Mouse (Mus musculus): ENCODE data around the gene Nf1. TPM values are rescaled to one million over a fixed set of nuclear protein-coding genes. Genes with fewer than 3 reads are reported as not detected.
"Not testable (repeated sequence)": the region's sequence is repeated elsewhere in the genome, so short reads cannot be mapped to it uniquely, and the experiment has no call there.

The Nf1 gene
- 4.6 and 5.3 TPM in 2 replicates for polyA plus RNA-seq (2015; fragmentation: Nextera tagmentation; extraction: Ambion mirVana)

DNA sequence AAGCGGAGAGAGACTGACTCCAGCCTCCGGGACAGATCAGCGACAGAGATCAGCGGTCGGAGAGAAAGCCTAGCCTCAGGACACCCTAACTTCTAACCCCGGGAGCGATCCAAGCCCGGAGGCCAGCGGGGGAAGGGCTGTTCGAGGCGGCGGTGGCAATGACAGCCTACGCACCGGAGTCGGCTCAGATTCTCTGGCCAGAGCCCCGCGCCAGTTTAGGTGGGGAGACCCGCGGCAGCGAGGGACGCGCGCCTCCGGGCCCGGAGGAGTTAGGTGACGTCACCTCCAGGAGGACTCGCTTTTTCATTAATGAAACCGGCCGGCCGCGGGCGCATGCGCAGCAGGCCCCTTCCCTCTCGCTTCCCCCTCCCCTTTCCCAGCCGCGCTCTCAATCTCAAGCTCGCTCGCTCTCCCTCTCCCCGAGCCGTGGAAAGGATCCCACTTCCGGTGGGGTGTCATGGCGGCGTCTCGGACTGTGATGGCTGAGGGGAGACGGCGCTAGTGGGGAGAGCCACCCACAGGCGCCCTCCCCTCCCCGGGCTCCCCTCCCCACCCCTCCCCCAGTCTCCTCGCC lies at the start of gene Nf1:
Gene Nf1, plus strand, starts transcription at position 460 of the 574 bp plus-strand sequence.
- H3K4me1 ChIP-seq, result peaks cover 32% of the 10 kb centered on the region
- no peaks in the 10 kb centered on the region for H3K27me3 ChIP-seq (replicated peaks)
- under 1% methylated on average over 46 of the region's 49 CpGs for WGBS
- H3K9me3 ChIP-seq, result peaks cover 5% of the 10 kb centered on the region; the same call in 1 of the 2 replicates
- peak within 1 kb of the TSS; percentile 94 for H3K4me2 ChIP-seq
- H3K27ac ChIP-seq (replicated peaks), result peak within 1 kb of the TSS; percentile 95
- peaks cover 14% of the 10 kb centered on the region; the same call in 1 of the 2 replicates for H3K36me3 ChIP-seq
- H3K9ac ChIP-seq, result peak within 1 kb of the TSS; percentile 100
- peak within 1 kb of the TSS; percentile 95 for H3K4me3 ChIP-seq
- peak; percentile 82 for ATAC-seq (ENCODE audit: extremely low read depth, insufficient number of reproducible peaks, low FRiP score, low TSS enrichment)

DNA sequence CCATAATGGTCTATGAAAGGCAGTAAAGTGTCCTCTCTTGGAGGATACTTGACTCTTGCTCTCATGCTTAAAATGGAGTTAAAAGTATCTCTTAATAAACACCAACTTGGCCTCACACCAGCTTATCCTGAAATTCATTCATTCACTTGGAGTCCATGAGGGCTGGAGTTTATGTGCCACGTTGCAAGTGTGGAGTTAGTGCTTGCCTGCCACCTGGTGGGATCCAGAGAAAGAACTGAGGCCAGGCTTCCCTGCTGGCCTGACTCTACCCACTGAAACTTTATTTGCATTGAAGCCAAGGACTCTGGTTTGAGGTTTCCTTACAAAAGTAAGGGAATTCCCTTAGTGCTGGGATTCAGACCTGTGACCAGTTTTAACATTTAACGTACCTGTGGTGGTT lies 49.0 kb upstream of the Nf1 start:
- no peak overlapping the region for H3K9ac ChIP-seq
- no peak for ATAC-seq (ENCODE audit: extremely low read depth, insufficient number of reproducible peaks, low FRiP score, low TSS enrichment)
- 45% methylated on average over 2 of the region's 2 CpGs for WGBS
- no peak overlapping the region for H3K27ac ChIP-seq (replicated peaks)
- no peaks in the 10 kb centered on the region for H3K27me3 ChIP-seq (replicated peaks)
- no peak overlapping the region for H3K4me3 ChIP-seq
- peaks cover 41% of the 10 kb centered on the region for H3K4me1 ChIP-seq
- no peak overlapping the region for H3K4me2 ChIP-seq
- H3K36me3 ChIP-seq, result no peaks in the 10 kb centered on the region
- H3K9me3 ChIP-seq, result no peaks in the 10 kb centered on the region

DNA sequence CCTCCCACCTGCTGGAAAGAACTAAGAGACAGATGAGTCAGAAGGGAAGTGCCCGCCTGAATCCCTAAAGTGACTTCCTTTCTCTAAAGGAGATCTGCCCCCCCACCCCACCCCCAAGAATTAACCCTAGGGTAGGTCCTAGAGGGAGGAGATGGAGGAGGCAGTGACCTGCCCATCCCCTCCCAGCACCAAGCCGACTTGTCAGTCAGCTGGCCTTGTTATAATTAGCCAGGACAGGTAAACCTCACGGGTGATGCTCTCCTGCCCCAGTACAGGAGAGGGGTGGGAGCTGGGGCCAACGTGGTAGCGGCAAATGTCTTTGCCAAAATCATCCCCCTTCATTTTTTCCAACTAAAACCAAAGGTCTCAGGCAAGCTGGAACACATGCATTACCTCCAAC lies 47.8 kb upstream of the Nf1 start:
- H3K4me2 ChIP-seq, result no peak overlapping the region
- H3K4me3 ChIP-seq, result no peak overlapping the region
- H3K27ac ChIP-seq (replicated peaks), result no peak overlapping the region
- no peak for ATAC-seq (ENCODE audit: extremely low read depth, insufficient number of reproducible peaks, low FRiP score, low TSS enrichment)
- H3K36me3 ChIP-seq, result no peaks in the 10 kb centered on the region
- no peaks in the 10 kb centered on the region for H3K9me3 ChIP-seq
- peaks cover 31% of the 10 kb centered on the region for H3K4me1 ChIP-seq
- whole genome bisulfite sequencing, result 59% methylated on average over 5 of the region's 5 CpGs
- H3K9ac ChIP-seq, result no peak overlapping the region
- H3K27me3 ChIP-seq (replicated peaks), result no peaks in the 10 kb centered on the region

DNA sequence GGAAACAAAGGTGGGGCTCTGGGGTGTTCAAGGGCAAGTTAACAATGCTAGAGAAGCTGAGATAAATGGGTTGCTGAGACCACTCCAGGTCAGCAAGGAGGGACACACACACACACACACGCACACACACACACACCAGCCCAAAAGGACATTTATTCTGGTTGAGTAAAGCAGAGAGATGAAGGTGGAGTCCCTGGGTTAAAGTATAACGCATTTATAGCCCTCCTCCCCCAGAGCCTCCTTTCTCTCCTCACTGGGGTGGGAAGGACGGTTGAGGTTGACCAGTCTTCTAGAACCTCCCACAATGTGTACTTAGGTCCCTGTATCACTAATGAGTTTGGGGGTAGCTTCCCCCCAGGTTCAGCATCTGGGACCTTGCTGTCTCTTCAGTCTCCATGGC lies 47.4 kb upstream of the Nf1 start:
- H3K36me3 ChIP-seq, result no peaks in the 10 kb centered on the region
- no peaks in the 10 kb centered on the region for H3K27me3 ChIP-seq (replicated peaks)
- ATAC-seq (ENCODE audit: extremely low read depth, insufficient number of reproducible peaks, low FRiP score, low TSS enrichment), result no peak
- H3K4me2 ChIP-seq, result no peak overlapping the region
- peaks cover 28% of the 10 kb centered on the region for H3K4me1 ChIP-seq
- no peak overlapping the region for H3K4me3 ChIP-seq
- H3K27ac ChIP-seq (replicated peaks), result no peak overlapping the region
- no peaks in the 10 kb centered on the region for H3K9me3 ChIP-seq
- WGBS, result 87% methylated on average over 3 of the region's 3 CpGs
- H3K9ac ChIP-seq, result no peak overlapping the region

DNA sequence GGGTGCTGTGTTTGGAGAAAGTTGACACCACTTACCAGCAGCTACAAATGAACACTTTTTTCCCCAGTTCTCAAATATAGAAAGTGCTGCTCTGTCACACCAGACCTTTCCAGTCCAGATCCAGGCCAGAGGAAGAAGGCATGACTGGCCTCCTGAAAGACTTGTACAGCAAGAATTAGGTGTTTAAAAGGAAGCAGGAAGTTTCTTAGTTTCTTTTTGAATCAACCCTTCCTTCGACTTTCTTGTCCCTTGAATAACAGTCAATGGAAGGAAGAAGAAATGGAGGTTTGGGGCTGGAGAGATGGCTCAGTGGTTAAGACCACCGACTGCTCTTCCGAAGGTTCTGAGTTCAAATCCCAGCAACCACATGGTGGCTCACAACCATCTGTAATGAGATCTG lies 46.5 kb upstream of the Nf1 start:
- H3K27ac ChIP-seq (replicated peaks), result no peak overlapping the region
- H3K4me1 ChIP-seq, result peaks cover 21% of the 10 kb centered on the region
- H3K36me3 ChIP-seq, result no peaks in the 10 kb centered on the region
- H3K4me3 ChIP-seq, result no peak overlapping the region
- no peak overlapping the region for H3K4me2 ChIP-seq
- H3K9ac ChIP-seq, result no peak overlapping the region
- 72% methylated on average over 3 of the region's 3 CpGs for WGBS
- H3K9me3 ChIP-seq, result no peaks in the 10 kb centered on the region
- H3K27me3 ChIP-seq (replicated peaks), result no peaks in the 10 kb centered on the region
- ATAC-seq (ENCODE audit: extremely low read depth, insufficient number of reproducible peaks, low FRiP score, low TSS enrichment), result no peak

DNA sequence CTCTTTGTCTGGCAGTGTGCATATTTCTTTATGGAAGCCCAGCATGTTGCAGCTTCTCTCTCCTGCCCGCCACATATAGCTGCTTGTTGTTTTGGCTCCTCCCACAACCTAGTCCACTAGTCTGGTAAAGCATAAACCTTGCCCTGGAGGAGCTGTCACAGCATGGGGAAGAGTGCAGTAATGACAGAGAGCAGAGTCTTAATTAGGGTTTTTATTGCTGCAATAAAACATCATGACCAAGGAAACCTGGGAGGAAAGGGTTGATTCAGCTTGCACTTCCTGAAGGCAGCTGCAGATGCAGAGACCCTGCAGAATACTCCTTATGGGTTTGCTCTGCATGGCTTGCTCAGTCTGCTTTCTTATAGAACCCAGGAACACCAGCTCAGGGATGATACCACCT lies 45.5 kb upstream of the Nf1 start:
- ATAC-seq (ENCODE audit: extremely low read depth, insufficient number of reproducible peaks, low FRiP score, low TSS enrichment), result no peak
- 60% methylated on average over 1 of the region's 1 CpGs for WGBS

DNA sequence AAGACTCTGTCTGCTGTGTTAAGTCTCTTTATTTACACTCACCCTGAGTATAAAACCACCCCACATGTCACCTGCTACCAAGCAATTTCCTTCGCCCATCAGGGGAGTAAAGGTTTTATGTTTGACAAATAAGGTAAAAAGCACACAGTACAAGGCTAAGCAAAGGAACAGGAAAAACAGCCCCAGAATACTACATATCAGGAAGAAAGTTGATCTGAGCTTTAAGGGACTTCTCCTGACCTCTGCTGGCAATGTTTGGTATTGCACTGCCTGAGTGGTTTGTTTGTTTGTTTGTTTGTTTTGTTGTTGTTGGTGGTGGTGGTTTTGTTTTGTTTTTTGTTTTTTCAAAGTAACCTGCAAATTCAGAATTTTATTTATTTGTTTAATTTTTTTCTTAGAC lies 43.3 kb upstream of the Nf1 start:
- Histone ChIP-seq H3K9me3 (no peaks in the 10 kb centered on the region), H3K27ac (replicated peaks) (no peak overlapping the region), H3K36me3 (no peaks in the 10 kb centered on the region), H3K9ac (no peak overlapping the region), H3K4me3 (no peak overlapping the region), H3K4me2 (no peak overlapping the region), H3K4me1 (no peaks in the 10 kb centered on the region), H3K27me3 (replicated peaks) (no peaks in the 10 kb centered on the region)
- WGBS, result 26% methylated on average over 1 of the region's 1 CpGs
- no peak for ATAC-seq (ENCODE audit: extremely low read depth, insufficient number of reproducible peaks, low FRiP score, low TSS enrichment)

More for the DNA sequence above, 45.5 kb upstream of the Nf1 start:
- no peak overlapping the region for H3K4me2 ChIP-seq
- no peaks in the 10 kb centered on the region for H3K36me3 ChIP-seq
- no peak overlapping the region for H3K4me3 ChIP-seq
- no peak overlapping the region for H3K27ac ChIP-seq (replicated peaks)
- no peaks in the 10 kb centered on the region for H3K27me3 ChIP-seq (replicated peaks)
- no peaks in the 10 kb centered on the region for H3K9me3 ChIP-seq
- H3K4me1 ChIP-seq, result peaks cover 11% of the 10 kb centered on the region
- H3K9ac ChIP-seq, result no peak overlapping the region

DNA sequence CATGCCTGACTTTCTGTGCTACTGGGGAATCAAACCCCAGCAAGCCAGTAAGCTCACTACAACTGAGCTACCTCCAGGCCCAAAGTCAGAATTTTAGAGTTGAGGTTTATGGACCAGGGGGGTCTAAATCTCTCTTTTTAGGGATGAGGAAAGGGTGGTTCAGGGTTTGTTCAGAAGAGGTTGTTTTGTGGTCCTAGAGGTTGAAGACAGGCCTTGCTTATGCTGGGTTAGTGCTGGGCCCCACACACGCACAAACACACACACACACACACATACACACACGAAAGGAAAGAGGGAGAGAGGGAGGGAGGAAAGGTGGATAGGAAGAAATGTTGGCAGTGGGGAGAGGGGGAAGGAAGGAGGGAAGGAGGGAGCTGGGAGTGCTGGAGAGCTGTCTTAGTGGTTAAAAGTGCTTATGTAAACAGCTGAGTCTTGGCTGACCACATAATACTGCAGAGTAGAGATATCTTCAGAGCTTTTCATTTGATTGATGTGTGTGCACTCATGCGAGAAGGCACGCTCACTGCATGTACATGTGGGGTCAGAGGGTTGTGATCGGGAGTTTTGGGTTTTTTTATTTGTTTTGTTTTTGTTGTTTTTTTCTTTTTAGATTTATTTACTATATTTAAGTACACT lies 42.5 kb upstream of the Nf1 start, which contains the start of gene Gm9964:
Gene Gm9964, minus strand, starts transcription at position 51 of the 636 bp plus-strand sequence.
- Histone ChIP-seq H3K36me3 (no peaks in the 10 kb centered on the region), H3K4me1 (no peaks in the 10 kb centered on the region), H3K4me3 (no peak within 1 kb of the TSS), H3K4me2 (no peak within 1 kb of the TSS), H3K9me3 (no peaks in the 10 kb centered on the region), H3K9ac (no peak within 1 kb of the TSS), H3K27ac (replicated peaks) (no peak within 1 kb of the TSS), H3K27me3 (replicated peaks) (no peaks in the 10 kb centered on the region)
- 74% methylated on average over 5 of the region's 5 CpGs for WGBS
- ATAC-seq (ENCODE audit: extremely low read depth, insufficient number of reproducible peaks, low FRiP score, low TSS enrichment), result no peak

DNA sequence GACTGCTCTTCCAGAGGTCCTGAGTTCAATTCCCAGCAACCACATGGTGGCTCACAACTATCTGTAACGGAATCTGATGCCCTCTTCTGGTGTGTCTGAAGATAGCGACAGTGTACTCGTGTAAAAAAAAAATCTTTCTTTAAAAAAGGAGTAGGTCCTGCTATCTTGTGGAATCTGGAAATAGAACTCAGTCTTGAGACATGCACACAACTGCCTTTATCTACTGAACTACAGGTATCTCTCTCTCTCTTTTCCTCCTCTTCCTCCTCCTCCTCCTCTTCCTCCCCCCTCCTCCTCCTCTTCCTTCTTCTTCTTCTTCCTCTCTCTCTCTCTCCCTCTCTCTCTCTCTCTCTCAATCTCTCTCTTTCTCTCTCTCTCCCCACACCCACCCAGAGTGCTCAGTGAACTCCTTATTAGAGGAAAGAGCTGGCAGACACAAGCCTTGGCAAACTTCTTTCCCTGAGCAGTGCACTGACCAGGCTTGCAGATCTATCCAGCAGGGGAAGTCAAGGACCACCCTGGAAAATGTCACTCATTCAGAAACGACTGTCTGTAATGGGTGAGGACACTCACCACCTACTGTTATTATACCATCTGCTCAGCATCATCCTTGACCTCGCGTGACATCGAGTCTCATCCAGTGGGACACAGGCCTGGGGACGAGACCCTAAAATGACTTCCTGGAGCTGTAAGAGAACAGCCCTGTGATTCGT lies 39.6 kb upstream of the Nf1 start:
- 64% methylated on average over 9 of the region's 9 CpGs for WGBS
- Histone ChIP-seq H3K9me3 (no peaks in the 10 kb centered on the region), H3K4me2 (no peak overlapping the region), H3K4me3 (no peak overlapping the region), H3K4me1 (no peaks in the 10 kb centered on the region), H3K27ac (replicated peaks) (no peak overlapping the region), H3K27me3 (replicated peaks) (no peaks in the 10 kb centered on the region), H3K36me3 (no peaks in the 10 kb centered on the region), H3K9ac (no peak overlapping the region)
- no peak for ATAC-seq (ENCODE audit: extremely low read depth, insufficient number of reproducible peaks, low FRiP score, low TSS enrichment)

DNA sequence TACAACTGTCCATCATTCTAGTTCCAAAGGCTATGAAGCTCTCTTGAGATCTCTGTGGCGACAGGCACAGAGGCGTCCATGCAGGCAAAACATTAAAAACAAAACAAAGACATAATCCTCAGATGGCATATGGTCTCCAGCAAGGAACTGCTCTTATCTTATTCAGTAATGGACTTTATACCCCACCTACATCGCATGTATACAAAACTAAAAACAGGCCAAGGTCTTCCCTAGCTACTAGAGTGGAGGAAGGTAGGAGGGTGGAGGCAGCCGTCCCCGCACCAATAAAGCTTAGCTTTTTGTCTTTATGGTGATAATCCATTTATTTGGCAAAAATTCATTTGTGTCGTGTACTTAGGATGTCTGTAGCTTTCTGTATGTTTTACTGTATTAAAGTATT lies 36.4 kb upstream of the Nf1 start:
- Histone ChIP-seq H3K36me3 (no peaks in the 10 kb centered on the region), H3K4me2 (no peak overlapping the region), H3K4me3 (no peak overlapping the region), H3K4me1 (peaks cover 29% of the 10 kb centered on the region), H3K9me3 (no peaks in the 10 kb centered on the region), H3K27ac (replicated peaks) (no peak overlapping the region), H3K9ac (no peak overlapping the region), H3K27me3 (replicated peaks) (no peaks in the 10 kb centered on the region)
- 82% methylated on average over 6 of the region's 6 CpGs for WGBS
- no peak for ATAC-seq (ENCODE audit: extremely low read depth, insufficient number of reproducible peaks, low FRiP score, low TSS enrichment)

DNA sequence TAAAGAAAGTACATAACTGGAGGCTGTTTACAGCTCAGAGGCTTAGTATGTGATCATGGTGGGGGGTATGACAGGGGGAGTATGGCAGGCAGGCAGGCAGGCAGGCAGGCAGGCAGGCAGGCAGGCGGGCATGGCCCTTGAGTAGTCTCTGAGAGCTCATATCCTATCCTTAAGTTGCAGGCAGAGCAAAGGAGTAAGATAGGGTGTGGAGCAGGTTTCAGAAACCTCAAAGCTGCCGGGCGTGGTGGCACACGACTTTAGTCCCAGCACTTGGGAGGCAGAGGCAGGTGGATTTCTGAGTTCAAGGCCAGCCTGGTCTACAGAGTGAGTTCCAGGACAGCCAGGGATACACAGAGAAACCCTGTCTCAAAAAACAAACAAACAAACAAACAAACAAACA lies 35.2 kb upstream of the Nf1 start:
- not testable (repeated sequence) for H3K36me3 ChIP-seq; H3K9ac ChIP-seq; H3K4me3 ChIP-seq; H3K4me2 ChIP-seq; H3K27ac ChIP-seq (replicated peaks); ATAC-seq (ENCODE audit: extremely low read depth, insufficient number of reproducible peaks, low FRiP score, low TSS enrichment); H3K27me3 ChIP-seq (replicated peaks); H3K9me3 ChIP-seq
- WGBS, result 83% methylated on average over 4 of the region's 4 CpGs
- H3K4me1 ChIP-seq, result peaks cover 32% of the 10 kb centered on the region

All from heart, embryonic 13.5 days (tissue).